Mouse (Mus musculus) cerebellum, adult (tissue): ENCODE measurements around the gene Frg2f1.

Source experiments
- ATAC-seq: cut with Nextera tagmentation; 2 replicates; pipeline ENCODE4 v1.9.2; 2017; ENCODE audit warnings: mild to moderate bottlenecking, moderate library complexity, mixed read lengths; ENCODE audit not compliant: insufficient number of reproducible peaks, low FRiP score, low TSS enrichment

The Frg2f1 gene

DNA sequence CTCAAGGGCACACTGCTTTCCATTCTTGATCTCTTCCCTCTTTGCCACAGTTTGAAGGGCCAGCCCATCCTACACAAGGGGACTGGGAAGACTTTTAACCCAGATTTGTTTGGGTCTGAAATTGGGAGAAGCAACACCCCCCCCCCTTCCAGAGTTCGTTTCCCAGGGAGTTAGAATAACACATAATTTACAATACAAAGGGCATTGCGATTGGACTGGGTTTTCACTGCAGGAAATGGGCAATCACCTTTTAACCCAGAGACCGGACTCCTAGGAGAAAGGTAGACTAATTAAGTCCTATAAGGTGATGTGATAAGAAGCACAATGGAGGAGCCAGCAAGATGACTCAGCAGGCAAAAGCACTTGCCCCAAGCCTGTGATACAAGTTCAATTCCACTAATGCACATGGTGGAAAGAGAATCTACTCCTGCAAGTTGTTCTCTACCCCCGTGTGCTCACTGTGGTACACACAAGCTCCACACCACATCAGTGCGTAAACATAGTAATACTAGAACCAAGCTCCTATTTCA, 40.9 kb downstream of the Frg2f1 start:
- no peak for ATAC-seq

DNA sequence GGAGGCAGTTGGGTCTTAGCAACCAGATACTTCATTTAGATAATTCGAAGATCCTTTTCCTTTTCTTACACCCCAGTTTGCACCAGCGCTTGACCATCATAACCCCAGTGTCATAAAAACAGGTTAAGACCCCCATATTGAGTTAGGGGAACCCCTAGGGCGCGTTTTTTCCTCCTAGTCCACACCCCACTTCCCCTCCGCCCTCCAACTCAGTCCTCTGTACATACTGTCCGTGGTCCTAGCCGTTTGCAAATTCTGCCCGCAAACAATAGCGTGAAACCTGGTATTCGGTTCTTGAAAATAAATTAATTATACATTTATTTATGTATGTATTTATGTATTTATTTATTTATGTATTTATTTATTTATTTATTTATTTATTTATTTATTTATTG, 46.4 kb downstream of the Frg2f1 start:
- ATAC-seq: no peak

DNA sequence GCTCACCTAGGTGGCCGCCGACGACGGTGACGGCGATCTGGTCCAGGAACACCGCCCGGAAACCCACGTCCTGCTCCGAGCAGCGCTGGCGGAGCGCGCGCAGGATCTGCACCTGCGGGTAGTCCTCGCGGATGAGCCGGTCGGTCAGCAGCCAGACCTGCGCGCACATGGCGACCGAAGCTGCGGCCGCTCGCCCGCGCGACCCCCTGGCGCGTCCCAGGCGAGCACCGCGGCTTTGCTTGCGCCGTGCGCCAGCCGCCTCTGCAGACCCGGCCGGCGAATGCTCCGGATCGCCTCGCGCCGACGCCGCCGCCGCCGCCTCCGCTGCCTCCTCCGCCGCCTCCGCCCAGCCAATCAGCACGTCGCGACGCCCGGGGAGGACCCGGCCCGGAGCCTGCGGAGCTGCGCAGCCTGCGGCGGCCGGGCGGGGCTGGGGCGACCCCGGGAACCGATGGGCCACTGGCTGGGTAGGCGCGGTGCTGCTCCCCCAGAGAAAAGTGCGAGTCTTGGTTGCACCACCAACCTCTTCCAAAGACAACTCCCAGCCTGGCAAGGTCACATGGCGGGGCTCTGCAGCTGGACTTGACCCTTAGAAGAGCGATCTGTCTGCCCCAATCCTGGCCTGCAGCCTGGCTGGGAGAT, 46.9 kb downstream of the Frg2f1 start, which contains the start of gene Rimkla:
Rimkla (minus strand) TSS at position 338 of the 642 bp plus-strand sequence.
- peak; percentile 90 for ATAC-seq

DNA sequence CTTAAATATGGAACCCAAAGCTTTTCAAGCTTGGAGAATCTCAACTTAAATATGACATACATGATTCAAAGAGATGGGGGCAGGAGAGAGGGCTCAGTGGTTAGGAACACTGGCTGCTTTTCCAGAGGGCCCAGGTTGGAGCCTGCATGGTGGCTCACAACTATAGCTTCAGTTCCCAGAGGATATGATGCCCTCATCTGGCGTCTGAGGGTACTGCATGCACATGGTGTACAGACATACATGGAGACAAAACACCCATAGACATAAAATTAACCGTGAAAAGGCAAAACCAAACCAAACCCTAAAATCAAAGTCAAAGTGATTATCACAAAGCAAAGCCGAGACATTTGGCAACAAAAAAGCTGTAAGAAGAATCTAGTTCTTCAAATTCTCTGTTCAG, 48.5 kb downstream of the Frg2f1 start:
- no peak for ATAC-seq

DNA sequence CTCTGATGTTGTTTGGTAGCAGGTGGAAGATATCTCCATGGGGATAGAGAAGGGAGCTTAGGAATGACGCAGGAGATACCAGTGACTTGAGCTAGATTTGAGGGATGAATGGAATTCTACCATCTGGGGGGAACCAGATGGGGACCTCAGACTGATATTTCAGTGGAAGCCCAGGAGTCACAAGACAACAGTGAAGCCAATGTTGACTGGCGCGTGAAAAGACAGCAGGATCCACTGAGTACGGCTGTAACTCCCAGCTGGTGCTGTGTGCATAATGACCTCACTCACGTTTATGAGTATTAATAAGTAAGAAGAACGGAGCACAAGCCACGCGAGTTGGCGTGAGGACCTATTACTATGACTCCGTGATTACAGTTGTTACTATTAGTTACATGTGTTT, 49.7 kb downstream of the Frg2f1 start:
- ATAC-seq: no peak

DNA sequence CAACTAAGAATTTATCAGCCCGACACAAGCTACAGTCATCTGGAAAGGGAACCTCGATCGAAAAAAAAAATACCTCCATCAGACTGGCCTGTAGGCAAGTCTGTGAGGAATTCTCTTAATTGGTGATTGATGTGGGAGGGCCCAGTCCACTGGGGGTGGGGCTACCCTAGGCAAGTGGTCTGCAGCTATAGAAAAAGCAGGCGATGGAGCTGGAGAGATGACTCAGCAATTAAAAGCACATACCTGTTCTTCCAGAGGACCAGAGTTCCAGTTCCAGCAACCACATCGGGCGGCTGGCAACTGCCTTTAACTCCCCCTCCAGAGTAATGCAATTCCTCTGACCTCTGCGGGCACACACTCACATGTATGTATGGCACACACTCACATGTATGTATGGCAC, 54.4 kb downstream of the Frg2f1 start:
- ATAC-seq: no peak

DNA sequence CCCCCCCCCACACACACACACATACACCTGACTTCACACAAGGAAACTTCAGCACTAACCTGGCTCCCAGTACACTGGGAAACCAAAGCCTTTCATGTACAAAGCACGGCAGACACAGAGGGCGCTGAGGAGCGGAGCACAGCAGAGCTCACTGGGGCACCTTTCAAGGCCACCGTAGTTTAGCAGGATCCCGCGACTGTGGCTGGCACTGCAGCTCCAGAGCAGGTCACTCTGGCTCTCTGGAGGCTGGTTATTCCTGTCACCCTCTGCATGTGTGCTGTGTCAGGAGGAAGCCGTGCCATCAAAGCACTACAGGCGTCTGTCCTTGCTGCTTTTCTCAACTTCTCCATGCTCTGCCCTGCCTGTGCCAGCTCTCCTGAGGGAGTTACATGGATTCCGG, 56.3 kb downstream of the Frg2f1 start:
- ATAC-seq: no peak
